Mouse (Mus musculus): ENCODE results near the gene Fam183b. TPM values are rescaled to one million over a fixed set of nuclear protein-coding genes. Genes with fewer than 3 reads are reported as not detected.
"Not testable (repeated sequence)": the region's sequence is repeated elsewhere in the genome, so short reads cannot be mapped to it uniquely, and the experiment has no call there.

Fam183b gene
- not detected for total RNA-seq (2021)
- polyA plus RNA-seq (2012; rRNA removed): 0.76 and 0.78 TPM in 2 replicates
- long read RNA-seq: 0 reads

GRCm38 (mm10) chr11:58801558-58802228 lies at the start of gene Fam183b:
TSS of gene Fam183b (minus strand) at chr11:58801960.
- TF ChIP-seq EP300 (IDR thresholded peaks at IDR 0.05; ENCODE audit: insufficient read depth, low read depth, low read length) (no peak), POLR2A (IDR thresholded peaks at IDR 0.05; ENCODE audit: insufficient read depth, low read depth, low read length) (no peak), CTCF (IDR thresholded peaks at IDR 0.05) (no peak)
- H3K4me1 ChIP-seq (ENCODE audit: control insufficient read depth, insufficient read depth, low read length): no peaks in the 10 kb centered on the region
- no peak within 1 kb of the TSS for H3K4me3 ChIP-seq
- H3K36me3 ChIP-seq (ENCODE audit: control insufficient read depth, insufficient read depth, low read length): no peaks in the 10 kb centered on the region
- DNase-seq: peak in 1 of 2 experiments; percentile 27
- no peaks in the 10 kb centered on the region for H3K27me3 ChIP-seq (ENCODE audit: control insufficient read depth, insufficient read depth, low read length)
- no peak within 1 kb of the TSS for H3K9ac ChIP-seq (ENCODE audit: low read depth, low read length)
- intact Hi-C loops (cut with DNase I): no loop called here
- no peak within 1 kb of the TSS for H3K27ac ChIP-seq
- H3K79me2 ChIP-seq (replicated peaks; ENCODE audit: control insufficient read depth, insufficient read depth, low read length): no peaks in the 10 kb centered on the region
- 35% methylated on average over 14 of the region's 14 CpGs for WGBS

- H3K36me3 ChIP-seq (ENCODE audit: control insufficient read depth, insufficient read depth, low read length): no peaks in the 10 kb centered on the region
- no peak overlapping the region for H3K9ac ChIP-seq (ENCODE audit: low read depth, low read length)
- no peaks in the 10 kb centered on the region for H3K27me3 ChIP-seq (ENCODE audit: control insufficient read depth, insufficient read depth, low read length)
- no peaks in the 10 kb centered on the region for H3K79me2 ChIP-seq (replicated peaks; ENCODE audit: control insufficient read depth, insufficient read depth, low read length)
- intact Hi-C loops (cut with DNase I): loop anchor here (5.0 kb wide), 1 partner anchor 53 kb away; the partner anchor contains the start of gene Zfp39
- peaks cover 2% of the 10 kb centered on the region for H3K4me1 ChIP-seq (ENCODE audit: control insufficient read depth, insufficient read depth, low read length)
- WGBS: 68% methylated on average over 2 of the region's 2 CpGs
- TF ChIP-seq POLR2A (IDR thresholded peaks at IDR 0.05; ENCODE audit: insufficient read depth, low read depth, low read length) (no peak), CTCF (IDR thresholded peaks at IDR 0.05) (no peak), EP300 (IDR thresholded peaks at IDR 0.05; ENCODE audit: insufficient read depth, low read depth, low read length) (no peak)
- DNase-seq: no peak
- no peak overlapping the region for H3K4me3 ChIP-seq
- H3K27ac ChIP-seq: no peak overlapping the region
Observed at GRCm38 (mm10) chr11:58849731-58850130, 48.0 kb upstream of the Fam183b start.

- Histone ChIP-seq H3K27me3 (ENCODE audit: control insufficient read depth, insufficient read depth, low read length) (no peaks in the 10 kb centered on the region), H3K36me3 (ENCODE audit: control insufficient read depth, insufficient read depth, low read length) (no peaks in the 10 kb centered on the region), H3K79me2 (replicated peaks; ENCODE audit: control insufficient read depth, insufficient read depth, low read length) (no peaks in the 10 kb centered on the region), H3K27ac (peak overlapping the region; percentile 65; the same call in 1 of the 2 replicates), H3K9ac (ENCODE audit: low read depth, low read length) (peak overlapping the region; percentile 97), H3K4me1 (ENCODE audit: control insufficient read depth, insufficient read depth, low read length) (peaks cover 2% of the 10 kb centered on the region), H3K4me3 (peak overlapping the region; percentile 73)
- WGBS: 35% methylated on average over 9 of the region's 9 CpGs
- TF ChIP-seq CTCF (IDR thresholded peaks at IDR 0.05) (no peak), EP300 (IDR thresholded peaks at IDR 0.05; ENCODE audit: insufficient read depth, low read depth, low read length) (no peak), POLR2A (IDR thresholded peaks at IDR 0.05; ENCODE audit: insufficient read depth, low read depth, low read length) (no peak)
- intact Hi-C loops (cut with DNase I): loop anchor here (5.0 kb wide), 1 partner anchor 55 kb away; the partner anchor contains the start of gene Zfp39
- no peak for DNase-seq
Observed at GRCm38 (mm10) chr11:58847636-58848035, 45.9 kb upstream of the Fam183b start.

GRCm38 (mm10) chr11:58846919-58847461 lies 45.2 kb upstream of the Fam183b start, which contains the start of gene Gm12258:
TSS of gene Gm12258 (plus strand) at chr11:58847158.
- TF ChIP-seq EP300 (IDR thresholded peaks at IDR 0.05; ENCODE audit: insufficient read depth, low read depth, low read length) (0 out of 2 replicates have a peak, but pooled peaks have one; percentile 37), POLR2A (IDR thresholded peaks at IDR 0.05; ENCODE audit: insufficient read depth, low read depth, low read length) (peak; percentile 83), CTCF (IDR thresholded peaks at IDR 0.05) (no peak)
- peaks cover 2% of the 10 kb centered on the region for H3K4me1 ChIP-seq (ENCODE audit: control insufficient read depth, insufficient read depth, low read length)
- no peaks in the 10 kb centered on the region for H3K27me3 ChIP-seq (ENCODE audit: control insufficient read depth, insufficient read depth, low read length)
- H3K9ac ChIP-seq (ENCODE audit: low read depth, low read length): peak within 1 kb of the TSS; percentile 97
- peak within 1 kb of the TSS; percentile 65 for H3K27ac ChIP-seq
- WGBS: under 1% methylated on average over 24 of the region's 24 CpGs
- peak; percentile 80 to 89 for DNase-seq
- peak within 1 kb of the TSS; percentile 73 for H3K4me3 ChIP-seq
- no peaks in the 10 kb centered on the region for H3K36me3 ChIP-seq (ENCODE audit: control insufficient read depth, insufficient read depth, low read length)
- no peaks in the 10 kb centered on the region for H3K79me2 ChIP-seq (replicated peaks; ENCODE audit: control insufficient read depth, insufficient read depth, low read length)
- intact Hi-C loops (cut with DNase I): loop anchor here (5.0 kb wide), 1 partner anchor 55 kb away; the partner anchor contains the start of gene Zfp39

GRCm38 (mm10) chr11:58838951-58839350 lies 37.2 kb upstream of the Fam183b start, which contains the start of gene Olfr311:
TSS of gene Olfr311 (plus strand) at chr11:58839251.
- H3K27ac ChIP-seq; H3K4me3 ChIP-seq; H3K27me3 ChIP-seq (ENCODE audit: control insufficient read depth, insufficient read depth, low read length); H3K36me3 ChIP-seq (ENCODE audit: control insufficient read depth, insufficient read depth, low read length); H3K79me2 ChIP-seq (replicated peaks; ENCODE audit: control insufficient read depth, insufficient read depth, low read length); DNase-seq; H3K4me1 ChIP-seq (ENCODE audit: control insufficient read depth, insufficient read depth, low read length); H3K9ac ChIP-seq (ENCODE audit: low read depth, low read length); intact Hi-C loops (cut with DNase I): not testable (repeated sequence)

- H3K9ac ChIP-seq (ENCODE audit: low read depth, low read length); H3K27me3 ChIP-seq (ENCODE audit: control insufficient read depth, insufficient read depth, low read length); DNase-seq; H3K4me1 ChIP-seq (ENCODE audit: control insufficient read depth, insufficient read depth, low read length); H3K36me3 ChIP-seq (ENCODE audit: control insufficient read depth, insufficient read depth, low read length); H3K27ac ChIP-seq; intact Hi-C loops (cut with DNase I); H3K4me3 ChIP-seq; H3K79me2 ChIP-seq (replicated peaks; ENCODE audit: control insufficient read depth, insufficient read depth, low read length): not testable (repeated sequence)
- WGBS: 72% methylated on average over 3 of the region's 3 CpGs
Observed at GRCm38 (mm10) chr11:58832541-58832940, 30.8 kb upstream of the Fam183b start.

All from heart, adult 2 months (tissue).